Mouse (Mus musculus) liver, postnatal 0 days (tissue): ENCODE data around the gene Crybb2. TPM values are rescaled to one million over a fixed set of nuclear protein-coding genes. Genes with fewer than 3 reads are reported as not detected.

Source experiments
- ATAC-seq: fragments of 200-750 bp; cut with Nextera tagmentation; 2 replicates; pipeline ENCODE4 v1.8.0; 2017; ENCODE audit warnings: mild to moderate bottlenecking, moderate library complexity
- DNase-seq: peaks from one replicate; pipeline ENCODE4 v3.0.0-alpha.2; 2016
- H3K27ac ChIP-seq: fragments of 300-500 bp; sonication (generic); 2 replicates; pipeline ENCODE4 v1.5.1; 2014; ENCODE audit warnings: antibody characterized with exemption, moderate library complexity, mild to moderate bottlenecking, low read depth
- H3K27me3 ChIP-seq: fragments of 300-500 bp; sonication (generic); 2 replicates; pipeline ENCODE4 v1.6.1; 2014; ENCODE audit warnings: low read length, control low read depth, mixed read lengths; ENCODE audit not compliant: insufficient read depth
- H3K36me3 ChIP-seq: fragments of 300-500 bp; sonication (generic); replicated peaks from 2 replicates; pipeline ENCODE4 v1.6.1; 2014; ENCODE audit warnings: mild to moderate bottlenecking, control low read depth, low read length, moderate library complexity, mixed read lengths; ENCODE audit not compliant: insufficient read depth
- H3K4me1 ChIP-seq: fragments of 300-500 bp; sonication (generic); 2 replicates; pipeline ENCODE4 v1.6.1; 2014; ENCODE audit warnings: antibody characterized with exemption, mild to moderate bottlenecking, control low read depth; ENCODE audit not compliant: insufficient read depth
- H3K4me2 ChIP-seq: fragments of 300-500 bp; sonication (generic); 2 replicates; pipeline ENCODE4 v1.6.1; 2014; ENCODE audit warnings: low read depth, mild to moderate bottlenecking, low read length, moderate library complexity, mixed read lengths
- H3K4me3 ChIP-seq: fragments of 300-500 bp; sonication (generic); 2 replicates; pipeline ENCODE4 v1.5.1; 2014; ENCODE audit warnings: low read depth, low read length
- H3K9ac ChIP-seq: fragments of 300-500 bp; sonication (generic); replicated peaks from 2 replicates; pipeline ENCODE4 v1.6.1; 2014; ENCODE audit warnings: mild to moderate bottlenecking, moderate library complexity
- H3K9me3 ChIP-seq: fragments of 300-500 bp; sonication (generic); 2 replicates; pipeline ENCODE4 v1.6.1; 2016; ENCODE audit warnings: mild to moderate bottlenecking, control low read depth, low read length, mixed read lengths
- CTCF ChIP-seq: sonication (generic); IDR thresholded peaks from 2 replicates; pipeline ENCODE4 v1.5.1; 2016; ENCODE audit warnings: antibody characterized with exemption, low read depth
- EP300 ChIP-seq: IDR thresholded peaks from 2 replicates; pipeline ENCODE4 v1.6.1; 2016; ENCODE audit warnings: antibody characterized with exemption, low read depth, mild to moderate bottlenecking
- WGBS: fragments of 180-500 bp; shearing (Covaris S2); extraction: QIAGEN DNeasy Blood & Tissue Kit; methylation state at CpG from one replicate; pipeline ENCODE4 v1.1.7; 2014; ENCODE audit not compliant: insufficient replicate concordance; 5-methylcytosine and 5-hydroxymethylcytosine counted together
- polyA plus RNA-seq: library from polyadenylated mRNA; unstranded; fragments of >200 nt; fragmentation: Nextera tagmentation; extraction: Ambion mirVana; gene quantifications from 2 replicates; pipeline ENCODE4 v1.2.1, GENCODE M21; 2015

Gene Crybb2
- polyA plus RNA-seq, 1 experiment from 2014 or later, result not detected

GRCm38 (mm10) chr5:113105481-113105880 lies 35.6 kb upstream of the Crybb2 start:
- DNase-seq (no peak), ATAC-seq (no peak)
- H3K27me3 ChIP-seq, result no peaks in the 10 kb centered on the region
- no peak overlapping the region for H3K9ac ChIP-seq
- peaks cover under 1% of the 10 kb centered on the region; the same call in 1 of the 2 replicates for H3K36me3 ChIP-seq
- WGBS, result 80% methylated on average over 4 of the region's 4 CpGs
- no peaks in the 10 kb centered on the region for H3K9me3 ChIP-seq
- no peak overlapping the region for H3K4me3 ChIP-seq
- no peak overlapping the region for H3K4me2 ChIP-seq
- H3K4me1 ChIP-seq, result no peaks in the 10 kb centered on the region
- TF ChIP-seq CTCF, result no peak
- no peak for TF ChIP-seq EP300
- H3K27ac ChIP-seq, result no peak overlapping the region

- ATAC-seq, result no peak
- Histone ChIP-seq H3K9ac (no peak overlapping the region), H3K4me1 (no peaks in the 10 kb centered on the region), H3K4me2 (no peak overlapping the region), H3K9me3 (no peaks in the 10 kb centered on the region), H3K27ac (no peak overlapping the region), H3K27me3 (no peaks in the 10 kb centered on the region), H3K36me3 (peaks cover 5% of the 10 kb centered on the region; the same call in 1 of the 2 replicates), H3K4me3 (no peak overlapping the region)
- TF ChIP-seq EP300 (no peak), CTCF (no peak)
- no peak for DNase-seq
- WGBS, result 72% methylated on average over 9 of the region's 9 CpGs
Observed at GRCm38 (mm10) chr5:113105035-113105434, 35.1 kb upstream of the Crybb2 start.

GRCm38 (mm10) chr5:113102455-113102854 lies 32.5 kb upstream of the Crybb2 start:
- Histone ChIP-seq H3K27ac (no peak overlapping the region), H3K4me1 (no peaks in the 10 kb centered on the region), H3K9ac (no peak overlapping the region), H3K4me3 (no peak overlapping the region), H3K9me3 (no peaks in the 10 kb centered on the region), H3K27me3 (no peaks in the 10 kb centered on the region), H3K4me2 (no peak overlapping the region), H3K36me3 (peaks cover 7% of the 10 kb centered on the region; the same call in 1 of the 2 replicates)
- DNase-seq, result no peak
- 84% methylated on average over 7 of the region's 7 CpGs for WGBS
- ATAC-seq, result no peak
- TF ChIP-seq CTCF (no peak), EP300 (no peak)

GRCm38 (mm10) chr5:113101457-113101856 lies 31.5 kb upstream of the Crybb2 start:
- Histone ChIP-seq H3K4me3 (no peak overlapping the region), H3K9ac (no peak overlapping the region), H3K4me2 (no peak overlapping the region), H3K9me3 (no peaks in the 10 kb centered on the region), H3K27ac (no peak overlapping the region), H3K27me3 (no peaks in the 10 kb centered on the region), H3K36me3 (peaks cover 7% of the 10 kb centered on the region; the same call in 1 of the 2 replicates), H3K4me1 (no peaks in the 10 kb centered on the region)
- ATAC-seq (no peak), DNase-seq (no peak)
- WGBS, result 78% methylated on average over 10 of the region's 10 CpGs
- TF ChIP-seq CTCF, result no peak
- TF ChIP-seq EP300, result no peak

GRCm38 (mm10) chr5:113100422-113100821 lies 30.5 kb upstream of the Crybb2 start:
- 81% methylated on average over 11 of the region's 11 CpGs for WGBS
- Histone ChIP-seq H3K4me3 (no peak overlapping the region), H3K9me3 (no peaks in the 10 kb centered on the region), H3K9ac (no peak overlapping the region), H3K27me3 (no peaks in the 10 kb centered on the region), H3K4me2 (no peak overlapping the region), H3K36me3 (peaks cover 8% of the 10 kb centered on the region; the same call in 1 of the 2 replicates), H3K27ac (no peak overlapping the region), H3K4me1 (no peaks in the 10 kb centered on the region)
- ATAC-seq, result no peak
- no peak for DNase-seq
- TF ChIP-seq EP300 (no peak), CTCF (no peak)

GRCm38 (mm10) chr5:113099546-113099945 lies 29.6 kb upstream of the Crybb2 start:
- TF ChIP-seq CTCF (peak; percentile 100), EP300 (no peak)
- Histone ChIP-seq H3K4me1 (no peaks in the 10 kb centered on the region), H3K4me2 (no peak overlapping the region), H3K36me3 (peaks cover 11% of the 10 kb centered on the region; the same call in 1 of the 2 replicates), H3K9me3 (no peaks in the 10 kb centered on the region), H3K27me3 (no peaks in the 10 kb centered on the region), H3K27ac (no peak overlapping the region), H3K9ac (no peak overlapping the region), H3K4me3 (no peak overlapping the region)
- DNase-seq (peak; percentile 90), ATAC-seq (peak; percentile 75)
- WGBS, result 44% methylated on average over 1 of the region's 1 CpGs

- ATAC-seq (no peak), DNase-seq (no peak)
- no peak overlapping the region for H3K4me3 ChIP-seq
- no peak for TF ChIP-seq CTCF
- TF ChIP-seq EP300, result no peak
- no peak overlapping the region for H3K4me2 ChIP-seq
- H3K27ac ChIP-seq, result no peak overlapping the region
- no peaks in the 10 kb centered on the region for H3K27me3 ChIP-seq
- no peaks in the 10 kb centered on the region for H3K9me3 ChIP-seq
- no peak overlapping the region for H3K9ac ChIP-seq
- WGBS, result 84% methylated on average over 17 of the region's 17 CpGs
- peaks cover 13% of the 10 kb centered on the region; the same call in 1 of the 2 replicates for H3K36me3 ChIP-seq
- H3K4me1 ChIP-seq, result no peaks in the 10 kb centered on the region
Observed at GRCm38 (mm10) chr5:113097551-113097950, 27.6 kb upstream of the Crybb2 start.
